ENCODE assay signal across 9 mouse cellular contexts in genomic region chr10:98959385-98959784, GRCm38 (mm10). TPM values are rescaled to one million over a fixed set of nuclear protein-coding genes. Genes with fewer than 3 reads are reported as not detected.
A peak's percentile ranks its signal among the peaks of the same experiment; 100 is the strongest.
DNase-seq lines count a peak whose midpoint lies in the region; ATAC-seq lines count a peak whose summit lies in the region.
"Had no signal": no experiment of that assay in that cellular context is flagged by ENCODE, and none has a peak within 500 bp of the region (broad histone marks: within the 10 kb centered on the region; RNA-seq: fewer than 3 reads in every experiment).

No protein-coding gene starts in this region.

- H3K9ac ChIP-seq in midbrain, embryonic 12.5 days (replicated peaks) = no peak overlapping the region
- H3K9ac ChIP-seq in midbrain, embryonic 14.5 days (replicated peaks; ENCODE audit: low read length) = no peak overlapping the region
- H3K9ac ChIP-seq: embryonic facial prominence, embryonic 12.5 days had no signal

- peak; percentile 56; the same call in 1 of the 2 replicates for ATAC-seq in midbrain, embryonic 12.5 days (ENCODE audit: low FRiP score, low read depth)
- ATAC-seq in midbrain, embryonic 14.5 days (ENCODE audit: low FRiP score, low TSS enrichment) = no peak
- peak; percentile 89 for ATAC-seq in frontal cortex, adult (ENCODE audit: low TSS enrichment)
- no peak for ATAC-seq in granulocyte monocyte progenitor cell, adult 5-6 weeks (replicated peaks; ENCODE audit: poor library complexity, severe bottlenecking)

- H3K9me3 ChIP-seq in midbrain, embryonic 12.5 days = no peaks in the 10 kb centered on the region
- no peaks in the 10 kb centered on the region for H3K9me3 ChIP-seq in midbrain, embryonic 14.5 days (ENCODE audit: control insufficient read depth, low read length)
- H3K9me3 ChIP-seq: embryonic facial prominence, embryonic 12.5 days had no signal

- DNase-seq in midbrain, embryonic 14.5 days = no peak
- peak; percentile 82 to 84 for DNase-seq in left cerebral cortex, adult 9 months (ENCODE audit: low spot score in 2 of 2)
- DNase-seq in thymus, postnatal 14 days = no peak
- DNase-seq in Muller cell, postnatal 12 days (ENCODE audit: inconsistent ontology term) = no peak
- DNase-seq: lung, adult 2 months had no signal

- H3K4me1 ChIP-seq in midbrain, embryonic 12.5 days = no peaks in the 10 kb centered on the region
- no peaks in the 10 kb centered on the region for H3K4me1 ChIP-seq in midbrain, embryonic 14.5 days (ENCODE audit: control insufficient read depth, insufficient read depth, low read length)

- WGBS in midbrain, embryonic 12.5 days = 77% methylated on average over 6 of the region's 6 CpGs
- WGBS in midbrain, embryonic 14.5 days = 65% methylated on average over 6 of the region's 6 CpGs

- no peak overlapping the region for H3K27ac ChIP-seq in midbrain, embryonic 12.5 days (replicated peaks)
- no peak overlapping the region for H3K27ac ChIP-seq in midbrain, embryonic 14.5 days (replicated peaks; ENCODE audit: low read depth, low read length)
- H3K27ac ChIP-seq: embryonic facial prominence, embryonic 12.5 days had no signal

- H3K36me3 ChIP-seq in midbrain, embryonic 12.5 days = no peaks in the 10 kb centered on the region
- H3K36me3 ChIP-seq in midbrain, embryonic 14.5 days (ENCODE audit: control insufficient read depth, insufficient read depth, low read length) = no peaks in the 10 kb centered on the region
- H3K36me3 ChIP-seq: embryonic facial prominence, embryonic 12.5 days had no signal

- no peak overlapping the region for H3K4me2 ChIP-seq in midbrain, embryonic 12.5 days (replicated peaks)
- H3K4me2 ChIP-seq in midbrain, embryonic 14.5 days (ENCODE audit: low read length) = no peak overlapping the region
- H3K4me2 ChIP-seq: embryonic facial prominence, embryonic 12.5 days had no signal

- H3K27me3 ChIP-seq in midbrain, embryonic 12.5 days = no peaks in the 10 kb centered on the region
- H3K27me3 ChIP-seq in midbrain, embryonic 14.5 days (ENCODE audit: control insufficient read depth, insufficient read depth, low read length) = no peaks in the 10 kb centered on the region
- H3K27me3 ChIP-seq: embryonic facial prominence, embryonic 12.5 days had no signal

- H3K4me3 ChIP-seq in midbrain, embryonic 12.5 days = no peak overlapping the region
- no peak overlapping the region for H3K4me3 ChIP-seq in midbrain, embryonic 14.5 days (replicated peaks; ENCODE audit: low read depth, low read length)
- H3K4me3 ChIP-seq: embryonic facial prominence, embryonic 12.5 days had no signal

RNA-seq across cellular contexts. Expression of gene Atp2b1, which starts 45.2 kb away (rescaled TPM):
- polyA plus RNA-seq in midbrain, embryonic 12.5 days (2016; fragmentation: Nextera tagmentation; extraction: Ambion mirVana) = 105 and 116 TPM in 2 replicates
- 214 and 229 TPM in 2 replicates for polyA plus RNA-seq in midbrain, embryonic 14.5 days (2014; fragmentation: Nextera tagmentation; extraction: Ambion mirVana)
- total RNA-seq in granulocyte monocyte progenitor cell, adult 5-6 weeks (2014; fragmentation: Nextera tagmentation) = 32.1 and 40.7 TPM in 2 replicates
- 54.3 and 61.8 TPM in 2 replicates for total RNA-seq in granulocyte monocyte progenitor cell, adult 5-6 weeks (2017)

Comparison
In these comparisons a context has a peak if more than half of its experiments do, and no peak if none do; other contexts are left out.
1. ATAC-seq: peak in midbrain, embryonic 12.5 days (single experiment) and frontal cortex, adult (single experiment); none in midbrain, embryonic 14.5 days (single experiment) and granulocyte monocyte progenitor cell, adult 5-6 weeks (single experiment).
2. DNase-seq: peak in left cerebral cortex, adult 9 months (2 of 2); none in midbrain, embryonic 14.5 days (single experiment), thymus, postnatal 14 days (single experiment) and Muller cell, postnatal 12 days (single experiment).